Mouse (Mus musculus) spleen, adult 2 months (tissue): ENCODE measurements around the gene Nav2.

Experiments used
- CTCF ChIP-seq: fragments of 200-500 bp; IDR thresholded peaks from 2 replicates; pipeline ENCODE4 v1.5.1; 2011; ENCODE audit warnings: mild to moderate bottlenecking, inconsistent platforms; ENCODE audit not compliant: insufficient read depth, insufficient read length, insufficient replicate concordance; ENCODE audit errors: extremely low read depth
- POLR2A ChIP-seq: fragments of 200-500 bp; IDR thresholded peaks from 2 replicates; pipeline ENCODE4 v1.6.1; 2011; ENCODE audit warnings: low read depth, low read length, inconsistent platforms

GRCm38 (mm10) chr7:49075333-49075934 lies 166.9 kb downstream of the Nav2 start:
- TF ChIP-seq CTCF = no peak
- TF ChIP-seq POLR2A = no peak
